Mouse (Mus musculus) urinary bladder, postnatal 36 days (tissue): ENCODE data around the gene Pelo.

Source experiments
- DNase-seq, 2 experiments: peaks; one replicate each; pipeline ENCODE4 v3.0.0; 2022; ENCODE audit warnings: low spot score in 2 of 2, mixed read lengths in 1 of 2

Pelo gene

GRCm38 (mm10) chr13:115090069-115090976 is at the start of gene Pelo:
Pelo (minus strand) TSS chr13:115090186.
- peak; percentile 94 to 96 for DNase-seq

GRCm38 (mm10) chr13:115138513-115138912 is 48.5 kb upstream of the Pelo start:
- no peak for DNase-seq

- DNase-seq: no peak
Measured at GRCm38 (mm10) chr13:115136761-115137160, 46.8 kb upstream of the Pelo start.

- no peak for DNase-seq
Measured at GRCm38 (mm10) chr13:115132435-115132834, 42.4 kb upstream of the Pelo start.

GRCm38 (mm10) chr13:115131381-115131780 is 41.4 kb upstream of the Pelo start:
- DNase-seq: no peak

GRCm38 (mm10) chr13:115130035-115130434 is 40.0 kb upstream of the Pelo start:
- no peak for DNase-seq

- no peak for DNase-seq
Measured at GRCm38 (mm10) chr13:115127826-115128225, 37.8 kb upstream of the Pelo start.

- DNase-seq: no peak
Measured at GRCm38 (mm10) chr13:115126534-115126933, 36.5 kb upstream of the Pelo start.

- no peak for DNase-seq
Measured at GRCm38 (mm10) chr13:115125130-115125529, 35.1 kb upstream of the Pelo start.

- DNase-seq: no peak
Measured at GRCm38 (mm10) chr13:115124521-115124920, 34.5 kb upstream of the Pelo start.

- no peak for DNase-seq
Measured at GRCm38 (mm10) chr13:115118756-115119155, 28.8 kb upstream of the Pelo start.

- DNase-seq: no peak
Measured at GRCm38 (mm10) chr13:115118195-115118594, 28.2 kb upstream of the Pelo start.

- DNase-seq: no peak
Measured at GRCm38 (mm10) chr13:115116930-115117621, 27.1 kb upstream of the Pelo start.

GRCm38 (mm10) chr13:115109628-115110027 is 19.6 kb upstream of the Pelo start:
- peak in 1 of 2 experiments; percentile 15 for DNase-seq

- DNase-seq: no peak
Measured at GRCm38 (mm10) chr13:115107436-115107835, 17.4 kb upstream of the Pelo start.

- no peak for DNase-seq
Measured at GRCm38 (mm10) chr13:115106183-115106582, 16.2 kb upstream of the Pelo start.

GRCm38 (mm10) chr13:115102754-115103153 is 12.8 kb upstream of the Pelo start:
- DNase-seq: no peak

GRCm38 (mm10) chr13:115101355-115102191 is 11.6 kb upstream of the Pelo start, which contains the start of the genes Gm49395 and Itga1:
Gm49395 (minus strand) TSS chr13:115101921.
Itga1 (minus strand) TSS chr13:115101964.
- DNase-seq: peak; percentile 59 to 83

GRCm38 (mm10) chr13:115100381-115101177 is 10.6 kb upstream of the Pelo start:
- DNase-seq: no peak

GRCm38 (mm10) chr13:115099381-115099780 is 9.4 kb upstream of the Pelo start:
- no peak for DNase-seq

- DNase-seq: no peak
Measured at GRCm38 (mm10) chr13:115098227-115098626, 8.2 kb upstream of the Pelo start.
